Comparison of ENCODE assay signal across 16 mouse cellular contexts in the genomic region with DNA sequence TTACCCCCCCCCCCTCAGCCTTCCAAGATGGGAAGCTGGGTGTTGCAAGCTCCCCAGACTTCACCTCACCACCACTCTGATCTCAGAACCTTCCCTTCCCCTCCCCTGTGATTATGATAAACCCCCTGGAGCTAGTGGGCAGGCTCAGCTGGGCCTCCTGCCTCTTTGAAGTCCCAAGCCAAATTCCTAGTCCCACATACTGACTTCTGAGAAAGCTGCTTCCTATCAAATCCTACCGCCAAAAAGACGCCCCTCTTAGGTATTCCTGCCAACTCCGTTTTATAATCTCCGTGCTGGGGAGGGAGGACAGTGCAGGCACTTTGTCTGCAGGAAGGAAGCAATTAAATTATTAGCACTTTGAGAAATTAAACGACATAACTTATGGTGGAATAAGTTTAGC. TPM values are rescaled to one million over a fixed set of nuclear protein-coding genes. Genes with fewer than 3 reads are reported as not detected.
"Had no signal": no experiment of that assay in that cellular context is flagged by ENCODE, and none has a peak within 500 bp of the region (broad histone marks: within the 10 kb centered on the region; RNA-seq: fewer than 3 reads in every experiment).

No protein-coding gene starts in this region.

- H3K27me3 ChIP-seq: lung, embryonic 15.5 days had no signal

- H3K4me3 ChIP-seq: lung, embryonic 15.5 days; midbrain, embryonic 12.5 days; neural tube, embryonic 13.5 days had no signal

- H3K9me3 ChIP-seq: lung, embryonic 15.5 days; midbrain, embryonic 12.5 days; neural tube, embryonic 13.5 days had no signal

- H3K36me3 ChIP-seq: lung, embryonic 15.5 days; midbrain, embryonic 12.5 days; neural tube, embryonic 13.5 days had no signal

- H3K4me2 ChIP-seq: liver, embryonic 11.5 days; midbrain, embryonic 12.5 days had no signal

- H3K27ac ChIP-seq: lung, embryonic 15.5 days; midbrain, embryonic 12.5 days; neural tube, embryonic 13.5 days had no signal

- H3K9ac ChIP-seq: lung, embryonic 15.5 days; midbrain, embryonic 12.5 days had no signal

- ATAC-seq: midbrain, embryonic 16.5 days had no signal

- DNase-seq: kidney, adult 18-20 months; kidney, postnatal 25 days; layer of hippocampus, adult 9-11 months; left cerebral cortex, postnatal 4 days; lung, postnatal 14 days; retina, postnatal 1 day; right cerebral cortex, postnatal 4 days; spleen, adult 18-20 months; thymus, adult 18-20 months; thymus, postnatal 14 days had no signal

RNA-seq across cellular contexts. Expression of a gene that starts 16.2 kb away (rescaled TPM):
- total RNA-seq: megakaryocyte-erythroid progenitor cell, adult 5-6 weeks had no signal
